Mouse (Mus musculus): ENCODE measurements at regions not wholly inside any gene's neighbourhood (a gene's known extent, or its start where the extent isn't known, plus 50 kb on each side); places are given as distances from the start of the nearest gene placed in this dataset.
"Not testable (repeated sequence)": the region's sequence is repeated elsewhere in the genome, so short reads cannot be mapped to it uniquely, and the experiment has no call there.

DNA sequence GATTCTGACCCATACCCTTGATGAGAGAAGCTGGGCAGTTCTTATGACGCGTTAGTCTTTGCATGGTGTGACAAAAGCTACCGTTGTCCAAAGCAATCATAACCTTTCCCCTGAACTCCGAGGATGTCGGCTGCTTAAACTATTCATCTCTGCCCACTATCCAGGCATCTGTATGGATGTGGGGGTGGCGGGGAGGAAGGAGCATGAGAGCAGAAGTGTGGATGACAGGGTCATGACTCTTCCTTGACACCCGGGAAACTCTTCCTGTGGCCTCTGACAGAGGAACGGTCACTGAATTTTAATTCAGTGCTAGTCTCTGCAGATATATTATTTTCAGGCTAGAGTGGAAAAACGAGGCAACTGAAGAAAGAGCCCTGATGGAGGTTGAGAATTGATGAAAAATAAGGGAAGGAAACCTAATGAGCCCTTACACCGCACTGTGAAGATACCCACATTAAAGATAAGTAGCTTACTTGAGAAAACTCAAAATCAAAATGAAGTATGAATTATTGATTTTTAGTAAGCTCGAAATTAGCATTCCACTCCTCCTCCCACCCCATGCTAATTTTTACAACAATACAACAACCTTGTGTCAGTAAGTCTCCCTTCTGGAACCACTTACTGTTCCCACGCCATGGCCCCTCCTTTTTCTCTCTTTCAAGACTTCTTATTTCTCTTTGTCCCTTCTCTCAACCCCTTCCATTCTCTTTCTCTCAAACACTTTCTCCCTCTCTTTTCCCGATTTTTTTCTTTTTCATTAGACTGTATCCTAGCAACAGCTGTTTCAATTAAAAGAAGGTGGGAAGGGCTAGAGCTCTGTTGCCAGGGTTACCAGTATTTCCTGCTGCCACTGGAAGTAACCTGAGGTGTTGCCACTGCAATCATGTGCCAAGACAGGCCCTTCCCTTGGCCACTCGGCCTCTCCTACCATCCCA lies 206.0 kb upstream of the Gap43 start:
- DNase-seq, result no peak

DNA sequence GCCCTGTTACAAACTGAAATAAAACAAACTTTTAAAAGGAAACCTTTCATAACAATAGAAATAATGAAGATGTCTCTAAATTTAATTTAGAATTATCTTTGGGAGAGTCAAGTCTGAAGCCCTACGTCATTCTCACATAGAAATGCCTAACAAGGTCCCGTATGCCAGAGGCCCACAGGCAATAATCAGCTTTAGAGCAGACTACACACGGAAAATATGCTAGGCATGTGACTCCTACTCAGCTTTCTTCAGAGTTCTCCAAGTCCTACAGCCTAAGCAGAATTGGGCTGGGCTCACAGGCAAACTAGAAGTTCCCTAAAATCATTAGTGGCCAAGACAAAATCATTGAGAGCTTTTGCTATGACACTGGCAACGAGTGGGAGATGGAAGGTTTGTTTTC lies 176.9 kb upstream of the Gap43 start:
- DNase-seq, result no peak

DNA sequence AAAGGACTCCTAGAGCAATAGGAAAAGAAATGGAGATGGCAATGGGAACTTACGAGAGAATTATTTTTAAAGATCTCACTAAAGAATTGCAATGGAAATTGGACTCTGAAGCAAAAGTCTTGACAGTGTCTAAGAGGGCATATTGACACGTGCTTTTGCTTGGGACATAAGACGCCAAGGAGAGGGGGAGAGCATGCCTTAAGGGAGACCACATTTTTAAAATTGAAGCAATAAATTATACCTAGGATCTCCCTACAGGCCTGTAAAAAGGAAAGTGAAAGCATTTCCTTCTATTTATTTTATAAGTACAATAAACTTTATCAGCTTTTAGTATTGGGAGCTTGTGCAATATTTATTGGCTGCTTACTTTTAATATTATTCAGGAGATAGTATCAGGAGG lies 175.5 kb upstream of the Gap43 start:
- no peak for DNase-seq

DNA sequence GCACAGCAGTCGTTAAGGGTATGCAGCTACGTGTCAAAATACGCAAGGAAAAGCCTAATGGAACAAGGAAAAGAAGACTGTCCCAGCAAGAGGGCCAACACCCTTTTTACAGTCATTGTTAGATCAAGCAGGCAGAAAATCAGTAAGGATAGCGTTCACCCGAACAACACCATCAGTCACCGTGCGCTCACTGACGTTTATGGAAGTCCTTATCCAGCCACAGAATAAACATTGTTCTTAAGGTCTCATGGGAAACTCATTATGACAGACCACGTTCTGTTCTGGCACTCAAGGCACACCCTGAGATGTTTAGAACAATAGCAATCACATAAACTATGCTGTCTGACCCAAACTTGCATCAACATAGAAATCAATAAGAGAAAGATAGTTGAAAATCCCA lies 164.7 kb upstream of the Gap43 start:
- DNase-seq, result no peak

DNA sequence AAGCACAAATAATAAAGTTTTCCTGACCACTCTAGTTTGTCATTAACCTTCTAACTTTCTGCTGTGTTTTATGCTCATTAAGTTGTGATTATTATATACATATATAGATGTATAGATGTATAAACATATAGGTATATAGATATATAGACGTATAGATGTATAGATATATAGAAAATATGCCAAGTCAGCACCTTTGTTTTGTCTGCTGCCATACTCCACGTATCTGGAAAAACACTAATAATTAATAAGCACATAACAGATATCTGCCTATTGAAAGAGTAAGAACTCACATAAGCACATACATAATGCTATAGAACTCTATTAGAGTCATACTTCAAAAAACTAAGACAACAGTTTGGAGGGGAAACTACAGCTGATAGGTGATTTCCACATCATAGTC lies 161.3 kb upstream of the Gap43 start:
- DNase-seq, result no peak

DNA sequence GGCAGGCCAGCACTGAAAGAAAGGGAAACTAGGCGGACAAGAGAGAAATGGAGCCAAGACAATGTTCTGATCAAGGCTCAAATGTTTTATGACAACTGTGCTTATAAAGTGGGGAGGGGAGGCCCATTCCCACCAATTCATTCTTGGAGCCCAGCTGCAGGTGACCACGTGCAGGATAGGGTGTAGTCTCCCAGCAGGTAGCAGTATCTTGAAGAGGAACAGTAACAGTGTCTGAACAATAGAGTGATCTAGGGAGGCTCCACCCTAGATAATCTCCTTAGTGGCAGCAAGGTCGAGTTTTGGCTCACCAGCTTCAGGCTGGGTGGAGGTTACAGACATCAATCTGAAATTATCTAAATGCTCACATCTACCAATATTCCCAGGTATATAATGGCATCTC lies 160.7 kb upstream of the Gap43 start:
- not testable (repeated sequence) for DNase-seq

DNA sequence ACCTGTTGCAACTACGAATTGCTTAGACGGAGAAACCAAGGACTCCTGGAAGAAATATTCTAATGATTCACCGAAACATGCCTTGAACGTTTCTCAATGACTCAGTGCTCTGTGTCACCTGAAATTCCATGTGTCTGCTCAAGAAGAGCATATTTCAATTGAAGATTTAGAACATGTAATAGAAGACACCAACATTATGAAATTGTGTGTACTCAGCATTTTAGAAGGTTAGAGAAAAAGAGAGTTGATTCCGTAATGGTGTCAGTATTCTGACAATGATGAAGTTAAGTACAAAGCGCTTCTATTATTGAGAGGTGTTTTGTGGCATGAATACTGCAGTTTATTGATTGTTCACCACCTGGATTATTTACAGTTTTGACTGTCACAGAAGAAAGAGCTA lies 159.1 kb upstream of the Gap43 start:
- DNase-seq, result no peak

DNA sequence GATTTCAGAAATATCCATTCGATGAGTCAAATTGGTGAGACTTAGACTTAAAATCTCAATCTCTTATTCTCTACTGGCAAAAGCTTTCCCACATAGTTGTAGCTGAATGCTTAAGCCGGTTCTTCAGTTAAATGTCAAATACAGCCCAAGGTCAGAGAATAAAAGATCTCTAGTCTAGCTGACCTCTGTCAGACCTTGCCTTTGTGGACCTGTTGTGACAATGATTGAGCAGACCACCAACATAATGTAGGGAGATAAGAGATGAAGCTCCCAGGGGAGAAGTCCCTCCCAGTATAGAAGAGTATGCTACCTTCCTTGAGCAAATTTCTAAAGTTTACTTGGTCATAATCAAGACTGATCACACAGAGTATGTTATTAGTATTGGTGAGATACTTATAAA lies 157.9 kb upstream of the Gap43 start:
- no peak for DNase-seq

DNA sequence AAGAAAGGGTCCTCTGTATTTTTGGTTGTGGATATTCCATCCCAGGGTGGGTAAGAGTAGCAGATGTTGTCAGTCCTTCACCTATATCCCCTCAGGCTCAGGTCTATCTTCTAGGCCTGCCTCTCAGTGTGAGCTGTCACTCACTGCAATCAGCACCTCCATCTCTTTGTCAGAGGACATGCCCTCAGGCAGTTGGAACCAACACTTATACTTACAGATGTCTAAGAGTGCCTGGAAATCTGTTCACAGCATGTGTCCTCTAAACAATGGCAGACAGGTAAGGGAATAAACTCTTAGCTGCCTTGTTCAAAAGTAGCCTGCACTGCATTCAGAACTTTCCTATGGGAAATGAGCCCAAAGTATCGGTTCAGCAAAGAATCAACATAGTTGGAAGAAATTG lies 153.1 kb upstream of the Gap43 start:
- DNase-seq, result no peak

DNA sequence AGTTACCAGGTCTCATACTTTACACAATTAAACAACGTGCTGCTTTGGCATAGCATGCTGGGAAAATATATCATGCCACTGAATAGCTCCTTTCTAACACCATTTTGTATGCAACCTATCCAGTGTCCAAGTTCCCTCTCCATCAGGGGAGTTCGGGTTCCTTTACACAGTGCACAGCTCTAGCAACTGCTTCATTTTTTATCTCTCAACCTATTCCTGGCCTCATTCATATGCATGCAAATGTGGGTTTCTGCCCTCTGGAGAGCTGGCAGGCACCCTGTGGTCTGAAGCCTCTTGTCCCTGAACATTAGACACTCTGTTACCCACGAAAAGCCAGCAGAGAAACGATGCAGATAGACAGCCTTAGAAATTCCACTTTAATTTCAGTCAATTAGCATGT lies 148.3 kb upstream of the Gap43 start:
- no peak for DNase-seq

DNA sequence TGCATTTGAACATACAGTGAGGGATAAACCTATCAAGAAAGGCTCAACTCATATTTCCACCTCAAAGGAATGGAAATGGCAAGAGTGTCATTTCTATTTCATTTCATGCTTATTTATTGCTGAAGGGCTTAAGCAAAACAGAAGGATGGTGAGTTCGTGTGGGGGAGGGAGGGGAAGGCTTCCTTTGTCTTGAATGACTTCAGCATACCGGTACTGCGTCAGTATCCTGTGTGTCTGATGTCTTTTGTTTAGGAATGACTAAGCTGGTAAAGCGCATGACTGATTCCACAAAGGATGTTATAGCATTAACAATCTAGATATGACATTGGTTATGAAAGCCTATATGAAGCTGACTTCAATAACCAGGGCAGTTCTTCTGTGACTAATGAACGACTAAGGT lies 139.5 kb upstream of the Gap43 start:
- no peak for DNase-seq

DNA sequence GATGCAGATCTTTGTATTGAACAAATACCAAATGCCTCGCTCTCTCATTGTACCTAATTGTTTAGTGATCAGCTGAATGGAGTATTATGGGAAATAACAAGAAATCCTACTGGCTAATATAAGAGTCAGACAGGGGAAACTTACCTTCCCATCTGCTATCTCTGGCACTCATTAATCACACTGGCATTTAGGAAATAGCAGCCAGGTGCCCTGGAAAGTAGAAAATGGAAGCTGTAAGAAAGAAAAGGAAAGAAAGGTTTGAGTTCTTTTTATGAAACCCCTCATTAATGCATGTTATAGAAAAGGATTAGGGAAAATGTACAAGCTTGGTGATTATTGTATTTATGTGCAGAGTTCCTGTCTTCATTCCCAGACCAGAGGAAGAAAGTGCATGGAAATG lies 126.5 kb upstream of the Gap43 start:
- no peak for DNase-seq

DNA sequence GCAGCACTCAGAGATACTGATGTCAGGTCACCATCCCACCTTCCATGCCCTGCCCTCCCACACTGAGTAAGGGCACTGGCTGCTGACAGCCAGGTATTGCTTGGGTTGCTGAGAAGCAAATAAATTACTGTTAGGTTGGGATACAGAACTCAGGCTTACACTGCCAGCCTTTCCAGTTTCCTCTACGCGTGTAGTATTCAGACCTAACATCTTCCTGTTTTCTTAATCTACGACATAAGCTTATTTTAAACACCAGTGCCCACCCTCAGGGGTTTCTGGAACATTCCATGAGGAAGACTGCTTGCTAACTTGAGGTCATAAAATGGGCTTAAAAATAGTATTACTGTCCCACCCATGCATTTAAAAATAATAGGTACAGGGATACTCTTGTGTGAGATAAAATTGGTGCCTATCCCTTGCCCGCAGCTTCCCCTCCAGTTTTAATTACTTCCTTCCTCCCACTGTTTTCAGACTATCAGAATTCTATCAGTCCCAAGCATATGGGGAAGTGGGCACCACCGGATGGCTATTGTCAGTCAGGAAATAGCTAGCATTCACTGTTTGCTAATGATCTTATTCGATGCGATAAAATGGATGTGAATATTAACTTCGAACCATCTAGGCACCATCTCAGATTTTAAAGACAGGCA lies 116.0 kb upstream of the Gap43 start:
- DNase-seq, result no peak

DNA sequence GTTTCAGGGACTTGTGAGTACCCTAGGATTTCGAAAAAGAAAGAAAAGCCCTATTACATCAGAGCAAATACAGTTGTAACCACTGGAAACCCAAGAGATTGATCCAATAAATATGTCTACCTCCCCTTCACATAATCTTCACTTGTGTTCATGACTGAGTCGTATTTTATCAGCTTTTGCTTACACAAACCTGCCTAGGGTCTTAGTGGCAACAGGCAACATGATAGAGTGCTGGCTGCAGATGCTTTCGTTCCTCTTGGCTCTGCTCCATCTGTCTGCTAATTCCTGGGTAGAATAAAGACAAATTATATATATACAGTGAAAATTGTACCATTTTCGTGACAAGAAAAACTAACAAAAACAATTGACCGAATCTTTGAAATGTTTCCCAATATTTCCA lies 112.9 kb upstream of the Gap43 start:
- no peak for DNase-seq

DNA sequence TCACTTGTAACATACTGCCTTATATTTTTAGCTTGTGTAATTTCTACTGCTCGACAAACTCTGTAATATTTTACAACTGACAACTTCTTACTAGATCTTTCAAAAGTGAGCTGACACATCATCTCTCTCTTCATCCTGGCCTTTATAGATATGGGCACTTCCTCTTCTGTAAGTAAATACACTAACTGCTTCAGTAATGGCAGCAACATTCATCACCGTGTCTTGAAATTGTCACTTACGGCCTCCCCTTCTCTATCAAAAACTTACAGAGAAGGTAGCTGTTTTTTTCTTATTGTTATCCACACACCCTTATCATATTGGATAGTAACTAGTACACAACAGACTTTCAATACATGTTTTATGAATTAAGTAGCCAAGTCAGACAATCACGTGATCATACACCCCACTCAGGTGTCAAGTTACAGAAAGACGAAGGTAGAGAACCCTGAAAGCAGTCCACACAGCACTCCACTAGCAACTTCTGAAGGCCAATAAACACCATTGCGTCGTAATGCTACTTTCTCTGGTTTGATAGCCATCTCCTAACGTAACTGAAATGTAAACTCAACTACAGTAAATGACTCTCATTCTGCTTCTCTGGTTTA lies 109.5 kb upstream of the Gap43 start:
- DNase-seq, result no peak

DNA sequence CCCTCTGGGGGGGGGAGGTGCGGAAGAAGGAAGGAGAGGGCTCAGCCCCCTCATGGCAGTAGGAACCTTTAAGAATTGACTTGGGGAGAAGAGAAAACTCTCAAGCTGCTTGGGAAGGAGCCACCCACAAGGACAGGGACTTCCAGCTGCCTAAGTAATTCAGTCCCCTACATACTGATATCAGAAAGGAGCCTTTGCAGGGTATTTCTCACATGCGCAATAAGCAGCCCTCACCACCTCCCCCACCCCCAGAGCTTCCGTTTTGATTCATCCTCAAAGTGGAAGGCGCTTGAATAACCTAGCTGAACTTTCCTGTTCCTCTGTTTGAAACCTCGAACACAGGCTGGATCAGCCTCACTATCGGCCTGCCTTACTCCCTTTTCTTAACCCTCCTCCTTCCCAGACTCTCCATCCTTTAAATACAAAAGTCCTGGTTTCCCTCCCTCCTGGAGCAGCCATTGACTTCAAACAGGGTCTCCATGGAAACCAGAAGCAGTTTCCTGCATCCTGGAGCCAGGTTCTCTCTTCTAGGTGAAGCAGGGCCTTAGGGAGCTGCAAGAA lies 104.5 kb upstream of the Gap43 start:
- no peak for DNase-seq

DNA sequence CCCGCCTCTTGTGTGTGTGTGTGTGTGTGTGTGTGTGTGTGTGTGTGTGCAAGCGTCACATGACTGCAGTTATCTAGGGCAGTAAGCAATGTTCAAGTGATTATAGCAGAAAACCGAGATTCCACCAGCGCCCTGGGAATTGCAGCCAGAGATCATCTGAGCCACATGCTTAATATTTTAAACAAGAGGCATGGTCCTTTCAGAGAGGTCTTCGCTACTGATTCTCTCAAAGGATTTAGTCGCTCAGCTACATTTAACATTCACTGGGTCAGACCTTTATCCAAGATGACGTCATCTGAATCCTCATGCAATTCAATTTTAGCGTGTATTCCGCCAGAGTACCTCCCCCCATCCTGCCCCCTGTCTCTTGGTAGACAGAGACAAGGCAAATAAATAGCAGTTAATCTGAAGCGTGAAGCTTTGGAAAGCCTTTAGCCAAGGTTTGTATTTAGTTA lies 104.0 kb upstream of the Gap43 start:
- DNase-seq, result no peak

DNA sequence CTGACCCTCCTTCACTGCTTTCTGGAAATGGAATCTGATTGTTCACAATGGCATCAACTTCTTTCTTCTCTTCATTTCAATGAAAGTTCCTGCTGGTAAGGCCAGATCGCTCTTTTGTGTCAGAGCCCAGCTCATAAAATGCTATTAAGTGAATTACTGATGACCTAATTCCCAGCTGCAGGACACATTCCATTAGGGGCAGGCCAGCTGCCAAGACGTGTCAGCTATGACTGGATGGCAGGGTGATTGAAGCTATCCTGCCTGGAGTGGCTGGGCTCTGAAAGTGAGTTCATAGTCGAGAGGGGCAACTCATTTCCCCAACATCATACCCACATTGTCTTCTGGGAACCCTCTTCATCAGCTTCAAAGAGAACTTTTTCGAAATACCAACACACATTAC lies 100.4 kb upstream of the Gap43 start:
- peak; percentile 16 for DNase-seq

DNA sequence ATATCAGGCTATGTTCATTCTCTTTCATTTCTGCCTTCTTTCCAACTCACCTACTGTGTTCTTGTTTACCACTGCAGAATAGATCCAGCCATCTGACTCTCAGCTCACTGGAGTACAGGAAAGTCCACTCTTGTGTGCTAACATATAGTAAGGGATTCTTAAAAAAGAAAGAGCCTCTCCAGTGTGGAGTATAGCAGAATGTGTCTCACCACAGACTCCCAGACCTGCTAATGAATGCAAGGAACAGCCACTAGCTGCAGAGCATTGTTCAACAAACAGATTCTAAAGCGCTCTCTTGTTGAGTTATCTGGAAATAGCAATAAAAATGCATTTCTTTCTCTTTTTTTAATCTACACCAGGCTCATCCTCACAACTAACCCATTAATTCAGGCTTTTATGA lies 91.1 kb upstream of the Gap43 start:
- DNase-seq, result no peak

DNA sequence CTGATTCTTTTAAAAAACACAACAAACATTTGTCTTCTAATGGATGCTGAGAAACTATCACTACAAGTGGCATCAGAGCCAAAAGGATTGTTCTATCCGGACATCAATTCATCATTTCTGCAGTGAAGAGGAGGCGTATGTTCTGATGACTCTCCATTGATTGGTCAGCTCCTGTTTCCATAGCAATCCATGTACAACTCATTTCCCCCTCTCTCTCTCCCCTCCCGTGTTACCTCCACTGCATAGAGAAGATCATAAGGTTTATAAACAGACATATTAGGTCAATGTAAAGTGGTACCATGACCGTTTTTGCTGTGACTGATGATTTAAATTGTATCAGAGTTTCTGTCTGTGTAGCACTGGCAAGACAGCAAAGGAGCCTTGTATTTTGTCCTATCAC lies 76.2 kb upstream of the Gap43 start:
- DNase-seq, result no peak

DNA sequence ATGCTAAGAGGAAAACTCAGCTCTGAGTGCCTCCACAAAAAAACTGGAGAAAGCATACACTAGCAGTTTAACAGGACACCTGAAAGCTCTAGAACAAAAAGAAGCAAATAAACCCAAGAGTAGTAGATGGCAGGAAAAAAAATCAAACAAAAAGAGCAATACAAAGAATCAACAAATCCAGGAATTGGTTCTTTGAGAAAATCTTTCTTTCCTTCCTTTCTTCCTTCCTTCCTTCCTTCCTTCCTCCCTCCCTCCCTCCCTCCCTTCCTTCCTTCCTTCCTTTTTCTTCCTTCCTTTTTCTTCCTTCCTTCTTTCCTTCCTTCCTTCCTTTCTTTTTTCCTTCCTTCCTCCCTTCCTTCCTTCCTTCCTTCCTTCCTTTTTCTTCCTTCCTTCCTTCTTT lies 71.6 kb upstream of the Gap43 start:
- DNase-seq, result not testable (repeated sequence)

DNA sequence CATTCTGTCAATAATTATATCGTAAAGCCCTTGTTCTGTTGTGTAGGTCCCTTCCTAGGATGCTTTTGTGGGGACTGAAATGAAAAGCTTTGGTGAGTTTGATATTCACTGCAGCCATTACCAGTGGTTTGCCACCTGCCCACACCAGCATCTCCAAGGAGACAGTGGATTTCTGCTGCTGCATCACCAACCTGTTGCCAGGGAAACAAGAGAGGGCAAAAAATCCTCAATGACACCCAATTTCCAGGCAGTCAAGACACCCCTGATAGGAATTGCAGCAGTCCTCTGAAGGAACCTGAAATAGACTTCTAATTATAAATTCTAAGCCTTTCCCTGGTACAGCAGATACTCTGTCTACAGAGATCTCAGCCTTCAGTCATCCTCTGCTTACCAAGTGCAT lies 56.1 kb upstream of the Gap43 start:
- no peak for DNase-seq

Data from adrenal gland, postnatal 10 days (tissue).